Mouse (Mus musculus) thymus, adult 2 months (tissue): ENCODE data around the gene Vtn. TPM values are rescaled to one million over a fixed set of nuclear protein-coding genes. Genes with fewer than 3 reads are reported as not detected.

Source experiments
- DNase-seq: peaks from one replicate; pipeline ENCODE4 v3.0.0; 2021
- H3K27ac ChIP-seq: fragments of 200-500 bp; 2 replicates; pipeline ENCODE4 v1.5.1; 2012; ENCODE audit warnings: low read length, control low read depth; ENCODE audit not compliant: control insufficient read depth, insufficient read depth
- H3K27me3 ChIP-seq: fragments of 200-500 bp; 2 replicates; pipeline ENCODE4 v1.6.1; 2012; ENCODE audit warnings: mild to moderate bottlenecking, low read length, moderate library complexity, mixed read lengths; ENCODE audit not compliant: control insufficient read depth, insufficient read depth
- H3K36me3 ChIP-seq: fragments of 200-500 bp; 2 replicates; pipeline ENCODE4 v1.6.1; 2012; ENCODE audit warnings: mild to moderate bottlenecking, low read length, moderate library complexity; ENCODE audit not compliant: control insufficient read depth, insufficient read depth
- H3K4me1 ChIP-seq: fragments of 200-500 bp; replicated peaks from 2 replicates; pipeline ENCODE4 v1.6.1; 2012; ENCODE audit warnings: low read length; ENCODE audit not compliant: control insufficient read depth, insufficient read depth
- H3K4me3 ChIP-seq: fragments of 200-500 bp; 2 replicates; pipeline ENCODE4 v1.5.1; 2012; ENCODE audit warnings: mild to moderate bottlenecking, low read length, control low read depth, moderate library complexity; ENCODE audit not compliant: control insufficient read depth, insufficient read depth
- CTCF ChIP-seq: fragments of 200-500 bp; IDR thresholded peaks from 2 replicates; pipeline ENCODE4 v1.5.1; 2012; ENCODE audit warnings: mild to moderate bottlenecking, control low read depth, low read length, moderate library complexity, borderline replicate concordance; ENCODE audit not compliant: control insufficient read depth, poor library complexity, insufficient read depth; ENCODE audit errors: extremely low read depth
- POLR2A ChIP-seq: fragments of 200-500 bp; IDR thresholded peaks from 2 replicates; pipeline ENCODE4 v1.6.1; 2012; ENCODE audit warnings: mild to moderate bottlenecking, low read length, control low read depth, moderate library complexity; ENCODE audit not compliant: control insufficient read depth, poor library complexity, insufficient read depth; ENCODE audit errors: extremely low read depth
- WGBS: fragments of 180-500 bp; shearing (Covaris S2); methylation state at CpG from one replicate; pipeline ENCODE4 v1.1.7; 2018; 5-methylcytosine and 5-hydroxymethylcytosine counted together
- polyA plus RNA-seq: library from polyadenylated mRNA; depleted of rRNA; stranded (reverse); fragments of >200 nt; gene quantifications from 2 replicates; pipeline ENCODE4 v1.2.3, GENCODE M21; 2012; rRNA removed

Vtn gene
- polyA plus RNA-seq, 1 experiment = 5.5 TPM

DNA sequence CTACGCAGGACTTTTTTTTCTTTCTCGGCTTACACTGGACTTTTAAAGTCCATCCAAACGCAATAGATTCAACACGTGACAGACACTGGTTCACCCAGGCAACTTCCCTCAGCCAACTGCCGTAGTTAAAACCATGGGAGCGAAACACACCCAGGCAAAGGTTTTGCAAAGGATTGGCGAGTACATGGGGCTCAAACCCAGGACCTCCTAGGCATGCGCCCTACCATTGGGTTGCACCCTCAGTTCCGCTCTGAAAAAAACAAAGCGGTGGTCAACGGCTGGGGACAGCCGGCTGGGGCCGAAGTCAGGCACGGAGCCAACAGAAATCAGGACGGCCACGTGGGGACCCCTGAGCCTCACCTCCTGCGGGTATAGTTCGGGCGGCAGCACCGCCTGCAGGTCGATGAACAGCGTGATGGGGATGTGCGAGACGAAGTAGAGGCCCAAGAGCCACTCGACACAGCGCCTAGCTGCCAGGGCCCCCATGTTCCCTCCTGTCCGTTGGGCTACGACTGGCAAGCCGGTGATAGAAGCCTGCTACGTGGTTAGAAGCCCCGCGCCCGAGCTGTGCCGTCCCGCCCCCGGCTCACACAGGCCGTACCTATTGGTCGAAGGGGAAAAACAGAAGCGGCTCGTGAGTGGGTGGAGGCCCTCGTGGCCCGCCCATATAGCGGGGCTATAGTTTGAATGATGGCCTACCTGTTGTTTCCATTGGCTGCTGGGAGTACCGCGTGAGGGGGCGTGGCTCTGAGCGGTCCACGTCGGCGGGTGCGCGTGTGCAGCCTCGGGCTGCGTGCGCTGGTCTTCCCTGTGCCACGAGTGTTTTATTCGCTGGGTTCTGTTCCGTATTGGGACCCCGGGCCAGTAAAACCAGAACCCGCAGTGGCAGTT lies 51.5 kb downstream of the Vtn start, which contains the start of gene Tmem97:
TSS of gene Tmem97 (minus strand) at position 610 of the 891 bp plus-strand sequence.
- Histone ChIP-seq H3K36me3 (no peaks in the 10 kb centered on the region), H3K4me1 (peaks cover 14% of the 10 kb centered on the region), H3K4me3 (peak within 1 kb of the TSS; percentile 83), H3K27me3 (no peaks in the 10 kb centered on the region), H3K27ac (no peak within 1 kb of the TSS)
- TF ChIP-seq POLR2A = peak; percentile 52; the same call in 1 of the 2 replicates
- peak; percentile 45; the same call in 1 of the 2 replicates for TF ChIP-seq CTCF
- under 1% methylated on average over 60 of the region's 60 CpGs for WGBS
- peak; percentile 94 for DNase-seq

DNA sequence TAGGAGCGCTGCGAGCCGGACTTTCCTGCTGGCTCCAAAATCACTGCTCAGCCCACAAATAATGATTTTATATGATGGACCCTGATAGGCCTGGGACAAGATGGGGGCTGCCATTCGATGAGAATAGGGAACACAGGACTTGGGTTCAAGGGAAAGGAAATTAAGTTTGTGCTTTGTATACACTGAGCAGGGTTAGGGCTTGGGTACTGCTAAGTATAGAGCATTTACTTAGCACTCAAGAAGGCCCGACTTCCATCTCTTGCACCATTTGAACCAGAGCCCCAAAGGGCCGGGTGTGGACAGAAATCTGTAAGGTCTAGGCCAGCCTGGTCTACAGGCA lies 52.1 kb downstream of the Vtn start:
- H3K27me3 ChIP-seq = no peaks in the 10 kb centered on the region
- no peak for DNase-seq
- TF ChIP-seq CTCF = no peak
- no peak for TF ChIP-seq POLR2A
- no peaks in the 10 kb centered on the region for H3K36me3 ChIP-seq
- peaks cover 14% of the 10 kb centered on the region for H3K4me1 ChIP-seq
- H3K27ac ChIP-seq = no peak overlapping the region
- 32% methylated on average over 6 of the region's 6 CpGs for WGBS
- peak overlapping the region; percentile 33 for H3K4me3 ChIP-seq

Other genes starting within 250 kb of the Vtn start
- gene 2610507B11Rik, start 237.3 kb upstream of the Vtn start, polyA plus RNA-seq = 98.5 and 104 TPM in 2 replicates
- gene BC030499, start 208.2 kb upstream of the Vtn start, polyA plus RNA-seq = 0.32 and 0.38 TPM in 2 replicates
- 46.1 and 52.7 TPM in 2 replicates for gene Spag5, start 197.6 kb upstream of the Vtn start, polyA plus RNA-seq
- 2.4 and 3.0 TPM in 2 replicates for gene Aldoc, start 176.1 kb upstream of the Vtn start, polyA plus RNA-seq
- 88.3 and 95.0 TPM in 2 replicates for gene Pigs, start 170.7 kb upstream of the Vtn start, polyA plus RNA-seq
- 31.1 and 42.0 TPM in 2 replicates for gene Unc119, start 155.6 kb upstream of the Vtn start, polyA plus RNA-seq
- 27.0 and 31.3 TPM in 2 replicates for gene Foxn1, start 112.5 kb upstream of the Vtn start, polyA plus RNA-seq
- gene Slc13a2, start 76.9 kb upstream of the Vtn start, polyA plus RNA-seq = 0.61 and 0.68 TPM in 2 replicates
- 8.3 and 11.2 TPM in 2 replicates for gene Slc46a1, start 33.4 kb upstream of the Vtn start, polyA plus RNA-seq
- 0.62 and 0.97 TPM in 2 replicates for gene Sarm1, start 1.3 kb upstream of the Vtn start, polyA plus RNA-seq
- gene Sebox, start 4.4 kb downstream of the Vtn start, polyA plus RNA-seq = 0.09 and 0.13 TPM in 2 replicates
- gene Tmem199, start 13.1 kb downstream of the Vtn start, polyA plus RNA-seq = 13.5 and 17.3 TPM in 2 replicates
- 41.3 and 43.6 TPM in 2 replicates for gene Poldip2, start 13.1 kb downstream of the Vtn start, polyA plus RNA-seq
- 13.4 and 14.3 TPM in 2 replicates for gene Tnfaip1, start 37.2 kb downstream of the Vtn start, polyA plus RNA-seq
- gene Ift20, start 37.3 kb downstream of the Vtn start, polyA plus RNA-seq = 58.4 and 60.7 TPM in 2 replicates
- 20.6 and 21.6 TPM in 2 replicates for gene Tmem97, start 51.7 kb downstream of the Vtn start, polyA plus RNA-seq
- 46.7 and 52.6 TPM in 2 replicates for gene Nlk, start 198.3 kb downstream of the Vtn start, polyA plus RNA-seq